Mouse (Mus musculus): ENCODE measurements around the gene Scyl3.

DNA sequence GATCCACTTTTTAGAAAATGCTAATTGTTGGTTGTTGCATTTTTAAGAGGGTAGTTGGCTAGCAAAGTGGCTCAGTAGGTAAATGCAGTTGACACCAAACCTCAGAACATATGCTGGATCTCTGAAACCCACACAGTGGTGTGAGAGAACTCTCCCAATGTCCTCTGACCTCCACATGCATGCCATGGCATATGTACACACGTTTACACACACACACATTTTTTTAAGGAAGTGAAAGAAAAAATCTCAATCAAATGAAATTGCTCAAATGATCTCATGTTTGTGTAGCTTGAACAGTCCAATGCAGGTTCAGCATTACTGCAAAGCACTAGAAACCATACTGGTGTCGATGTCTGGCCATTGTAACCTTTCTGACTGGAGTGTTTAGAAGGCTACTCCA, 29.3 kb upstream of the Scyl3 start:
- TF ChIP-seq POLR2A (IDR thresholded peaks at IDR 0.05; ENCODE audit: insufficient read depth, low read depth, low read length) (no peak), CTCF (IDR thresholded peaks at IDR 0.05) (no peak), EP300 (IDR thresholded peaks at IDR 0.05; ENCODE audit: insufficient read depth, low read depth, low read length) (no peak)

Measured in heart, adult 2 months (tissue).